Mouse (Mus musculus) adipocyte (in vitro differentiated cells): ENCODE data around the gene Arhgap45.

Experiments used
- DNase-seq: peaks from one replicate; pipeline ENCODE4 v3.0.0-alpha.2; 2016; ENCODE audit warnings: low spot score

Gene Arhgap45

DNA sequence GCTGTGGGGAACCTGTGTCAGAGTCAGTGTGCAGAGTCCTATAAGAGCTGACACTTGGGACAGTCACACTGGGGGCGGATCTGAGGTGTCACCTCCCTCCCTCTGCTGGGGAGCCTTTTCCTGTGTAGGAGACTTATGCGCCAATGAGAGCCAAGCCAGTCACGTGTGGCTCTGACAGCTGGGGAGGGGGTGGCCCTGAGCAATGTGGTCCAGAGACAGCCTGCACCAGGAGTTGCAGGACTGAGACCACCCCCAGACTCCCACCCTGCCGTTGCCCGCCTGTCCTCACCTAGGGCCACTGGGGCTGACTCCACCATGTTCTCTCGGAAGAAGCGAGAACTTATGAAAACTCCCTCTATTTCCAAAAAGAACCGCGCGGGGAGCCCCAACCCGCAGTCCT is at the start of gene Arhgap45:
Gene Arhgap45, plus strand, starts transcription at position 143 of the 400 bp plus-strand sequence.
- DNase-seq = no peak

GRCm38 (mm10) chr10:79966886-79967400 is 49.5 kb upstream of the Arhgap45 start:
- DNase-seq = peak; percentile 51

DNA sequence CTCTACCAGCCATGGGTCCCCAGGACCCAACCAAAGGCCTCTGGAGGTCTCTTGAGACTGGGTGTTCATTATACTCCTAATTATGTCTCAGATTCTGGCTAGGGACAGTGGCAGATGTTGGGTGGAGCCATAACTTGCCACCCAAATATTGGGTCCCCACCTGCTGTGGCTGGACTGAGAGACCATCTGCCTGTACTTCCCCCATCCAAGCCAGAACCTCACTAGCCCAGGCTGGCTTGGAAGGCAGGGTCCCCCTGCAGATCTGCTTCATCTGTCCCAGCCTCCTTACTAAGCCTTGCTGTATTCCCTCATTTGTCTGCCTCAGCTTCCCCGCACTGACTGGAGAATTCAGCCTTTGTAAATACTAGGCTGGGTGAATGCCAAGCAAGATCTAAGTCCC is 48.3 kb upstream of the Arhgap45 start:
- DNase-seq = no peak

DNA sequence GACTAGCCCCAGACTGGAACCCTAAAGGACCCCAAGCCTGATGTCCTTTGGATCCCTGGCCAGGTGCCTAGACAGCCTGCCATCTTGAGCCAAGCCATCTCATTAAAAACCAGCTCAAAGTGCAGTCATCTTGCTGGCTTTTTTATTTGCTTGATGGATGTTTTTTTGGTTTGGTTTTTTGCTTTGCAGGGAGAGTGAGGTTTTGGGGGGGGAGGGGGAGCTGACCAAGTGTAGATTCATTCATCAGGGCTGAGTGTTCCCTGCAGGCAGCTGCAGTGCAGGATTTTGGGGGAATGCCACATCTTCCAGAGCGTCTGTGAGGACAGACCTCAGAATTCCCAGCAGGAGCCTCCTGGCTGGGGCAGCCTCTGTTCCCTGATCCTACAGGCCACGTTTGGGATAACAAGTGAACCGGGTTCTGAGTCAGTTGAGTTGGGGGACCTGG is 47.3 kb upstream of the Arhgap45 start:
- DNase-seq = peak; percentile 59

GRCm38 (mm10) chr10:79970415-79971182 is 45.9 kb upstream of the Arhgap45 start, which contains the start of gene Grin3b:
Gene Grin3b, plus strand, starts transcription at chr10:79970715.
- no peak for DNase-seq

- DNase-seq = no peak
These were observed 45.3 kb upstream of the Arhgap45 start for GRCm38 (mm10) chr10:79971183-79971497.

DNA sequence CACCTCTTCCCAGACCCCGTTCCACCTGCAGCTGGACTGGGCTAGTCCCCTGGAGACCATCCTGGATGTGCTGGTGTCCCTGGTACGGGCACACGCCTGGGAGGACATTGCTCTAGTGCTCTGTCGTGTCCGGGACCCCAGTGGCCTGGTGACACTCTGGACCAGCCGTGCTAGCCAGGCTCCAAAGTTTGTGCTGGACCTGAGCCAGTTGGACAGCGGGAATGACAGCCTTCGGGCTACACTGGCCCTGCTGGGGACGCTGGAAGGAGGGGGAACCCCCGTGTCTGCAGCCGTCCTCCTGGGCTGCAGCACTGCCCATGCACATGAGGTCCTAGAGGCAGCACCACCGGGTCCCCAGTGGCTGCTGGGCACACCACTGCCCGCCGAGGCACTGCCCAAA is 43.6 kb upstream of the Arhgap45 start:
- no peak for DNase-seq

DNA sequence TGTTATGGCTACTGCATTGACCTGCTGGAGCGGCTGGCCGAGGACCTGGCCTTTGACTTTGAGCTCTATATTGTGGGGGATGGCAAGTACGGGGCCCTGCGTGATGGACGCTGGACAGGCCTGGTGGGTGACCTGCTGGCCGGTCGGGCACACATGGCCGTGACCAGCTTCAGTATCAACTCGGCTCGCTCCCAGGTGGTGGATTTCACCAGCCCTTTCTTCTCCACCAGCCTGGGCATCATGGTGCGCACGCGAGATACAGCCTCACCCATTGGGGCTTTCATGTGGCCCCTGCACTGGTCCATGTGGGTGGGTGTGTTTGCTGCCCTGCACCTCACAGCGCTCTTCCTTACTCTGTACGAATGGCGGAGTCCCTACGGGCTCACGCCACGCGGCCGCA is 42.4 kb upstream of the Arhgap45 start:
- DNase-seq = no peak

DNA sequence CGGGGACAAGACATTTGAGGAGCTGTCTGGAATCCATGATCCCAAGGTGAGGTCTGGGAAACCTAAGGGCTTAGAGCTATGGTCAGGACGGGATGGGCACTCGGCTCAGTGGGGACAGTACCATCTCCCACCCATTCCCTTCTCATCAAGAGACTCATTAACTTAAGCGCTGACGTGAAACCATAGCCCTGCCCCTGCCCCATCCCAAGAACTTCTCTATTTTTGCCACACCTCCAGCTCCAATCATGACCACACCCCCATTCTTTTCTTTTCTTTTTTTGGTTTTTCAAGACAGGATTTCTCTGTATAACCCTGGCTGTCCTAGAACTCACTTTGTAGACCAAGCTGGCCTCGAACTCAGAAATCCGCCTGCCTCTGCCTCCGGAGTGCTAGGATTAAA is 41.8 kb upstream of the Arhgap45 start:
- no peak for DNase-seq

- no peak for DNase-seq
These were observed 40.3 kb upstream of the Arhgap45 start for GRCm38 (mm10) chr10:79976071-79976721.

GRCm38 (mm10) chr10:79976722-79977107 is 39.7 kb upstream of the Arhgap45 start:
- no peak for DNase-seq

DNA sequence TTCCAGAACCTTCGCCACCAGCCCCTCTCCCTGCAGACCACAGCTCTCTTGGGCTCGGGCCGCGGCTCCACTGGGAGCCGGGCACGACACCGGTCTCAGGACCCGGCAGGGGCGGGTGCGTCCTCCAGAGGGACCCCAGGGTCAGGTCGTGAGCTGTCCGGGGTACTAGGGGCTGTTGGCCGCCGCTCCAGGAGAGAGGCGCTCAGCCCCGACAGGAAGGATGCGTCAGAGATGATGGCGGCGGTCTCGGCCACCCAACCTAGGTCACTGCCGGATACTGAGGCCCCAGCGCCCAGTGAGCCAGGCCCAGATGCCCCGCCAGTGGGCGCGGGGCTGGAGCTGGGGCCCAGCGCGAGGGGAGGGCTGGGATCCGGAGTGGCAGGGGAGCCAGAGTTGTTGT is 39.1 kb upstream of the Arhgap45 start:
- no peak for DNase-seq

DNA sequence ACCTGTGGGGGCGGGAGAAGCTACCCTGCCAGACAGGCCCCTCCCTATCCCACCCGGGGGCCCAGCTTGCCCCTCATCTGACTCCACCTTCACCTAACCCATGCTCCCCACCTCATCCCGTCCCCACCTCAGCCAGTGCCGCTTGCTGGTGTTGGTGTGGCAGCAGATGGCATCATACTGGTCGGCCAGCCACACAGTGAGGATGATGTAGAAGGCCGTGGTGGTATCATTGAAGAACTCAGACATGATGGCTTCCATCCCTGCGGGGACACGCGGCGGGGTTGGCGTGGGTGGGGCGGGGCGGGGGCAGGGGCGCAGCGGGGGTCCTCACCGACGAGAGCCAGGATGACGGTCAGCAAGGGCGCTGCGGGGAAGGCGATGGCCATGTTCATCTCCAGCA is 38.4 kb upstream of the Arhgap45 start:
- DNase-seq = no peak

GRCm38 (mm10) chr10:79979401-79980155 is 36.9 kb upstream of the Arhgap45 start:
- DNase-seq = no peak

GRCm38 (mm10) chr10:79983205-79983604 is 33.2 kb upstream of the Arhgap45 start:
- DNase-seq = no peak

DNA sequence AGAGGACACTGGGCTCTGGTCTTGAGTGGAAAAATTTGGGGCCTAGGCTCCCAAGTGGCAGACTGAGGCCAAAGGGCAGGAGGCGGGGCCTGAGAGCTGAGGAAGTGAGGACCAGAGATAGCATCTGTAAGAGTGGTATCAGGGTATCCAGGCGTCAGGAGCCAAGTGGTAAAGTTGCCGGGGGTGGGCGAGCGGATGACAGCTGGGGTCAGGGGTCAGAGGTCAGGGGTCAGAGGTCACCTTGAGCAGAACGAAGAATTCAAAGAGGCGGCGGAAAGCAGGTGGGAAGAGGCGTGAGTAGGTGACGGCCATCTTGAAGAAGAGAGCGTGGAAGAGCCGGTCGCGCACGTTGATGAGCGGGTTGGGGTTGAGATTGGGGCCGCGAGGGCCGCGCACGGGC is 32.8 kb upstream of the Arhgap45 start:
- peak; percentile 71 for DNase-seq

DNA sequence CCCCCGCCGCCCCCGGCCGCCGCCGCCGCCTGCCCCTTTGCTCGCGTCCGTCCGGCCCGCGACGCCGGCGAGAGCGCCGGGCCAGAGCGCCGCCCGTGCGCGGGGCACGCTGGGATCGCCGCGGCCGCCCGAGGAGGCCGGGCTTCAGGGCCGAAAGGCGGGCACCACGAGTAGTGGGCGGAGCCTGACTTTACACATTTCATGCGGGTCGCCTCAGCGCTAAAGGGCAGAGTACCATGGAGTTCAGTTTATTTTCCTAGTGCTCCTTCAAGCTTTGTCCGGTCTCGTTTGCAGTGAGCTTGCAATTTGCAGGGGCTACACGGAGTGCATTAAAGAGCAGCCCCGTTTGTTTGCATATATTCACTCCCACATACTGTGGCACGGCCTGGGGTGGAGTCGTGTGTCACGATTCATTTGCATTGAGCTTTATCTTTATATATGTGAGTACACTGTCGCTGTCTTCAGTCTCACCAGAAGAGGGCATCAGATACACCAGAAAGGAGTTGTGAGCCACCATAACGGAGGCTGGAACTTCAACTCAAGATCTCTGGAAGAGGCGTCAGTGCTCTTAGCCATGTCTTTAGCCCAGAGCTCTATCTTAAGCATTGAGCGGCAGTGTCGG is 32.1 kb upstream of the Arhgap45 start, which contains the start of gene Tmem259:
Gene Tmem259, minus strand, starts transcription at position 136 of the 622 bp plus-strand sequence.
- peak; percentile 90 for DNase-seq

GRCm38 (mm10) chr10:79984871-79985270 is 31.6 kb upstream of the Arhgap45 start:
- DNase-seq = peak; percentile 99

GRCm38 (mm10) chr10:79985334-79986231 is 30.9 kb upstream of the Arhgap45 start:
- peak; percentile 65 for DNase-seq

- peak; percentile 26 for DNase-seq
These were observed 30.1 kb upstream of the Arhgap45 start for GRCm38 (mm10) chr10:79986232-79986878.
